Mouse (Mus musculus) midbrain, embryonic 14.5 days (tissue): ENCODE data around the gene Tceal9. TPM values are rescaled to one million over a fixed set of nuclear protein-coding genes. Genes with fewer than 3 reads are reported as not detected.

Experiments
- ATAC-seq: fragments of 200-750 bp; cut with Nextera tagmentation; 2 replicates; pipeline ENCODE4 v1.8.0; 2017; ENCODE audit warnings: moderate number of reproducible peaks, moderate library complexity; ENCODE audit not compliant: low FRiP score, low TSS enrichment
- DNase-seq: peaks from one replicate; pipeline ENCODE4 v3.0.0-alpha.2; 2015
- H3K27ac ChIP-seq: fragments of 300-500 bp; sonication (generic); replicated peaks from 2 replicates; pipeline ENCODE4 v1.5.1; 2014; ENCODE audit warnings: mild to moderate bottlenecking, low read depth, low read length, moderate library complexity
- H3K27me3 ChIP-seq: fragments of 300-500 bp; sonication (generic); 2 replicates; pipeline ENCODE4 v1.6.1; 2014; ENCODE audit warnings: low read length, control low read depth, mixed read lengths; ENCODE audit not compliant: control insufficient read depth, insufficient read depth
- H3K36me3 ChIP-seq: fragments of 300-500 bp; sonication (generic); 2 replicates; pipeline ENCODE4 v1.6.1; 2014; ENCODE audit warnings: low read length, control low read depth; ENCODE audit not compliant: control insufficient read depth, insufficient read depth
- H3K4me1 ChIP-seq: fragments of 300-500 bp; sonication (generic); 2 replicates; pipeline ENCODE4 v1.6.1; 2014; ENCODE audit warnings: mild to moderate bottlenecking, antibody characterized with exemption, low read length, control low read depth; ENCODE audit not compliant: control insufficient read depth, insufficient read depth
- H3K4me2 ChIP-seq: fragments of 300-500 bp; sonication (generic); 2 replicates; pipeline ENCODE4 v1.6.1; 2014; ENCODE audit warnings: mild to moderate bottlenecking, low read length, moderate library complexity
- H3K4me3 ChIP-seq: fragments of 300-500 bp; sonication (generic); replicated peaks from 2 replicates; pipeline ENCODE4 v1.5.1; 2014; ENCODE audit warnings: low read depth, low read length
- H3K9ac ChIP-seq: fragments of 300-500 bp; sonication (generic); replicated peaks from 2 replicates; pipeline ENCODE4 v1.6.1; 2014; ENCODE audit warnings: mild to moderate bottlenecking, low read length, moderate library complexity
- H3K9me3 ChIP-seq: fragments of 300-500 bp; sonication (generic); 2 replicates; pipeline ENCODE4 v1.6.1; 2016; ENCODE audit warnings: low read length, control low read depth, mixed read lengths; ENCODE audit not compliant: control insufficient read depth
- WGBS: fragments of 180-500 bp; shearing (Covaris S2); extraction: QIAGEN DNeasy Blood & Tissue Kit; methylation state at CpG from one replicate; pipeline ENCODE4 v1.1.7; 2014; 5-methylcytosine and 5-hydroxymethylcytosine counted together
- polyA plus RNA-seq: library from polyadenylated mRNA; unstranded; fragments of >200 nt; fragmentation: Nextera tagmentation; extraction: Ambion mirVana; gene quantifications from 2 replicates; pipeline ENCODE4 v1.2.1, GENCODE M21; 2014

The Tceal9 gene
- polyA plus RNA-seq, 1 experiment from 2014 or later = 320 TPM

DNA sequence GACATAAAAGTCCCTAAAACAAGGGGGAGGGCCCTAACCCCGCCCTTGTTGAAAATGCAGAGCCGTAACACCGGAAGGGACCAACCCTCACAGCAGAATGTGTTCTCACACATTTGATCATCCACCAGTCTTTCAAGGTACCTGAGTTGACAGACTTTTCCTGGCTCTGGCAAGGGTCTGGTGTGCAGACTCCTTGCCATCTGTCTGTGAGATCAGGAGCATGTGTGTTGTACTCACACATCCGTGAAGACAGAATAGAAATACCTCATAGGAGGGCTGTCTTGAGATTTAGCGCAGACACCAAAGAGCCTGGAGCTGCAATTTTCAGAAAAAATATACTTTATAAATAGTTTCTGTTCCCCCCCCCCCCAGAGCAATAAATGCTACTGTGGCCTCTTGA is 34.5 kb downstream of the Tceal9 start:
- Histone ChIP-seq H3K9me3 (no peaks in the 10 kb centered on the region), H3K4me3 (no peak overlapping the region), H3K27me3 (no peaks in the 10 kb centered on the region), H3K9ac (no peak overlapping the region), H3K36me3 (no peaks in the 10 kb centered on the region), H3K27ac (no peak overlapping the region), H3K4me1 (no peaks in the 10 kb centered on the region), H3K4me2 (no peak overlapping the region)
- 81% methylated on average over 5 of the region's 5 CpGs for WGBS
- no peak for ATAC-seq
- no peak for DNase-seq

DNA sequence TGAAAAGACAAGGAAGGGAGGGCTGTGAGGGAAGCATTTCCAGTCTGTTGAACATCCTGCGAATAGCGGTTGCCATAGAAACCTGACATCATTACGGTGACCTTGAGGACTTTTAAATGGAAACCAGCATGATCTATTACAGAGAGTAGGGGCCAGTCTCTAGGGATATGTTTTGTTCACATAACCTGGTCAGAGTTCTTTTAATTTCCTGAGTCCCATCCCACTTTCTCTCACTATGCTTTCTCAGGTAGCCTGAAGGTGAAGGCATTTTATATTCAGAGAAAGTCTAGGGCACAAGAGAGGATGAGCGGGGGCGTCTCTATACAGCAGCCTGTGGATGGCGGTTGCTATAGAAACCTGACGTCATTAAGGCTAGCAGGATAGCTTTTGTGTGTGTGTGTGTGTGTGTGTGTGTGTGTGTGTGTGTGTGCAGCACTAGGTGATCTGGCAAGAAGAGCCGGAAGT is 46.0 kb downstream of the Tceal9 start:
- Histone ChIP-seq H3K9me3 (no peaks in the 10 kb centered on the region), H3K4me3 (peak overlapping the region; percentile 13; the same call in 1 of the 2 replicates), H3K36me3 (no peaks in the 10 kb centered on the region), H3K27ac (peak overlapping the region; percentile 90), H3K9ac (no peak overlapping the region), H3K4me2 (peak overlapping the region; percentile 48), H3K27me3 (no peaks in the 10 kb centered on the region), H3K4me1 (0 out of 2 replicates have a peak, but pooled peaks cover 3% of the 10 kb centered on the region)
- ATAC-seq (peak; percentile 96), DNase-seq (peak; percentile 88)
- 28% methylated on average over 8 of the region's 8 CpGs for WGBS

Other genes with a start within 250 kb of the Tceal9 start
- gene Arxes1, start 211.7 kb upstream of the Tceal9 start, polyA plus RNA-seq = 141 and 142 TPM in 2 replicates
- gene Bex2, start 176.8 kb upstream of the Tceal9 start, polyA plus RNA-seq = 546 and 709 TPM in 2 replicates
- not detected in 2 replicates for gene Nxf3, start 159.8 kb upstream of the Tceal9 start, polyA plus RNA-seq
- gene Bex4, start 106.1 kb upstream of the Tceal9 start, polyA plus RNA-seq = 139 and 159 TPM in 2 replicates
- 133 and 136 TPM in 2 replicates for gene Tceal8, start 72.7 kb upstream of the Tceal9 start, polyA plus RNA-seq
- 8.0 and 17.2 TPM in 2 replicates for gene Tceal5, start 41.2 kb upstream of the Tceal9 start, polyA plus RNA-seq
- gene Tceal7, start 30.3 kb upstream of the Tceal9 start, polyA plus RNA-seq = 1.8 and 1.9 TPM in 2 replicates
- gene Bex1, start 29.6 kb upstream of the Tceal9 start, polyA plus RNA-seq = 195 and 260 TPM in 2 replicates
- gene Bex3, start 25.2 kb downstream of the Tceal9 start, polyA plus RNA-seq = 670 and 741 TPM in 2 replicates